ENCODE assay signal across 23 mouse cellular contexts in genomic region chr1:153440752-153441151, GRCm38 (mm10). TPM values are rescaled to one million over a fixed set of nuclear protein-coding genes. Genes with fewer than 3 reads are reported as not detected.
DNase-seq lines count a peak whose midpoint lies in the region; ATAC-seq and TF ChIP-seq lines count a peak whose summit lies in the region.
"Had no signal": no experiment of that assay in that cellular context is flagged by ENCODE, and none has a peak within 500 bp of the region (broad histone marks: within the 10 kb centered on the region; RNA-seq: fewer than 3 reads in every experiment).

No protein-coding gene starts in this region.

- no peak for TF ChIP-seq CTCF in lung, adult 2 months (IDR thresholded peaks at IDR 0.05; ENCODE audit: insufficient read depth, low read length)

- ATAC-seq in frontal cortex, adult (ENCODE audit: low TSS enrichment) = peak; percentile 96
- ATAC-seq: activated CD4-positive, CD25-positive, alpha-beta regulatory T cell, adult 4 months; CD4-positive, CD25-positive, alpha-beta regulatory T cell, adult 4 months; forebrain, embryonic 13.5 days; forebrain, embryonic 15.5 days; forebrain, postnatal 0 days; Patski had no signal

- H3K4me3 ChIP-seq in lung, adult 2 months (replicated peaks; ENCODE audit: extremely low read depth, low read depth, low read length) = no peak overlapping the region
- H3K4me3 ChIP-seq: embryonic facial prominence, embryonic 10.5 days; embryonic facial prominence, embryonic 12.5 days; forebrain, embryonic 13.5 days; forebrain, embryonic 15.5 days had no signal

- intact Hi-C loops in left cerebral cortex, postnatal 14 days (cut with DNase I) = no loop called here
- intact Hi-C loops in left cerebral cortex, postnatal 10 days (cut with DNase I) = no loop called here

- no peak for TF ChIP-seq POLR2A in lung, adult 2 months (IDR thresholded peaks at IDR 0.05; ENCODE audit: borderline replicate concordance, extremely low read depth, low read depth, low read length)

- WGBS in lung, adult 2 months = 90% methylated on average over 4 of the region's 4 CpGs

- no peak for DNase-seq in frontal cortex, adult 2 months (ENCODE audit: extremely low spot score in 1 of 2, low spot score in 1 of 2)
- DNase-seq in left cerebral cortex, postnatal 14 days (ENCODE audit: low spot score in 2 of 2) = peak; percentile 22 to 49
- no peak for DNase-seq in left cerebral cortex, postnatal 10 days (ENCODE audit: extremely low spot score in 1 of 2, low spot score in 2 of 2)
- DNase-seq in brain, adult 2 months (ENCODE audit: low read depth, low spot score) = peak; percentile 48
- no peak for DNase-seq in lung, adult 2 months
- DNase-seq: adrenal gland, adult 8-10 months; adrenal gland, postnatal 14 days; adrenal gland, postnatal 36 days; B cell, adult 2 months; cerebellum, adult 11 months; cerebellum, adult 2 months; cerebellum, adult 9-10 months; cerebellum, postnatal 10 days; cerebellum, postnatal 25 days; forebrain, postnatal 0 days had no signal

- no peaks in the 10 kb centered on the region for H3K4me1 ChIP-seq in lung, adult 2 months (ENCODE audit: control insufficient read depth, insufficient read depth, low read length)
- H3K4me1 ChIP-seq: embryonic facial prominence, embryonic 10.5 days; embryonic facial prominence, embryonic 12.5 days; forebrain, embryonic 13.5 days; forebrain, embryonic 15.5 days had no signal

RNA-seq across cellular contexts. Expression of gene Shcbp1l, which starts 15.8 kb away (rescaled TPM):
- 3.4 and 4.0 TPM in 2 replicates for polyA plus RNA-seq in frontal cortex, adult 2 months (2012; rRNA removed)
- total RNA-seq in left cerebral cortex, postnatal 14 days (2021) = 1 to 10 TPM; 2.0 TPM
- total RNA-seq in left cerebral cortex, postnatal 10 days (2021) = 1 to 10 TPM; 2.7 to 3.2 TPM
- polyA plus RNA-seq in lung, adult 2 months (2012; rRNA removed) = 0.13 and 0.28 TPM in 2 replicates

RNA-seq across cellular contexts. Expression of gene Dhx9, which starts 46.7 kb away (rescaled TPM):
- polyA plus RNA-seq in frontal cortex, adult 2 months (2012; rRNA removed) = 56.1 and 62.4 TPM in 2 replicates
- total RNA-seq in left cerebral cortex, postnatal 14 days (2021) = 100 to 1,000 TPM; 105 to 107 TPM
- total RNA-seq in left cerebral cortex, postnatal 10 days (2021) = 100 to 1,000 TPM; 127 to 134 TPM
- polyA plus RNA-seq in lung, adult 2 months (2012; rRNA removed) = 8.0 and 16.1 TPM in 2 replicates

Comparison
In these comparisons a context has a peak if more than half of its experiments do, and no peak if none do; other contexts are left out.
1. DNase-seq: peak in left cerebral cortex, postnatal 14 days (2 of 2) and brain, adult 2 months (single experiment); none in frontal cortex, adult 2 months (0 of 2), left cerebral cortex, postnatal 10 days (0 of 2) and lung, adult 2 months (single experiment).